Mouse (Mus musculus) cerebral cortex, adult 2 months (tissue): Measurements from ENCODE around the gene Sec16b.

Experiments
- WGBS: fragments of 180-500 bp; shearing (Covaris S2); methylation state at CpG from one replicate; pipeline ENCODE4 v1.1.7; 2018; 5-methylcytosine and 5-hydroxymethylcytosine counted together

Sec16b gene

DNA sequence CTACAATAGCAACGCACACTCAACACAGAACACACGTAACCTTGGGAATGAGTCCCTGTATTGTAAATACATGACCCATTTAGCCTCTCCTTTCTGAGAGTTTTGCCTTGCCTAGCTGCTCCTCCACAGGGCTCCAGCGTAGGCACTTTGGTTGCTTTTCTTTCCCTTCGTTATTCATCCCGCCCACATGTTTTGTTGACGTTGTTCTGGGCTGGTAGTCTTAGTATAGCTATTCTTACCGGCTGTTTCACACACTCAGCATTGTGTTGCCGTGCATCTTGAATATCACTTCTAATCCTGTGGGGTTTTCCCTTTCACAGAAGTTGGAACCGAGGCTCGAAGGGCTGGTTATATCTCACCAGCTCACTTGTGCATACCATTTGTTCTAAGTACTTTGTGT, 49.2 kb downstream of the Sec16b start:
- WGBS, result 46% methylated on average over 10 of the region's 10 CpGs

DNA sequence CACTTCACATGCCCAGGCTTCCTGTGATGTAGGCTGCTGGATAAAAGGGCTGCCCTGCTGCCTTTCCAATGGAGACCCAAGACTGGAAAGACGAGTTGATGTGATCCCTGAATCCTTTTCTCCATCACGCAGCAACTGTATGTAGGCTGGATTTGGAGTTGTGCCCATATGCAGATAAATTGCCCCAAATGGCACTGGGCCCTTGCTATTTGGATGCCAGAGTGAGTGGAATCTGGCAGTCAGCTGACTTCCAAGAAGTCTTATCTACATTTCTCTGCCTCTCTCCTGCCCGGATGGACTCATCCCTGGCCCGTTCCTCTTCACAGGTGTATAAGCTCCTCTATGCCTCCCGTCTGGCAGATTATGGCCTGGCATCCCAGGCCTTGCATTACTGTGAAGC, 49.9 kb downstream of the Sec16b start:
- WGBS, result 48% methylated on average over 5 of the region's 5 CpGs

DNA sequence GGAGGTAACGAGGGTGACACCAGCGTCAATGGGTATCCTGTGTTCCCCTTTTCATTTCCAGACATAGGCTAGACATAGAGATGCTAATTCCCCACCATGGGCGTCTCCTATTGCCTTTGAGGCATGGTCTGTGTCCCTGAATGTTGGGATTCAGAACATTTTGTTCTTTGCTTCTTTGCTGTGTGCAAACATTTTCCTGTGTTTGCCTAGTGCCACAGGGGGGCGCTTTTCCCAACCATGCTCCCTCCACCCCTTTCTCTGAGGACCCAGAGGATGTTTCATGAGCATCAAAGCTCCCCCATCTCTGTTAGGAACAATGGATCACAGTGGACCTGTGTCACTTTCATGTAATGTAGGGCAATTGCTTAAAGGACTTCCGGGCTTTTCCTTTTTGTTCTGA, 51.6 kb downstream of the Sec16b start:
- WGBS, result 70% methylated on average over 5 of the region's 5 CpGs

DNA sequence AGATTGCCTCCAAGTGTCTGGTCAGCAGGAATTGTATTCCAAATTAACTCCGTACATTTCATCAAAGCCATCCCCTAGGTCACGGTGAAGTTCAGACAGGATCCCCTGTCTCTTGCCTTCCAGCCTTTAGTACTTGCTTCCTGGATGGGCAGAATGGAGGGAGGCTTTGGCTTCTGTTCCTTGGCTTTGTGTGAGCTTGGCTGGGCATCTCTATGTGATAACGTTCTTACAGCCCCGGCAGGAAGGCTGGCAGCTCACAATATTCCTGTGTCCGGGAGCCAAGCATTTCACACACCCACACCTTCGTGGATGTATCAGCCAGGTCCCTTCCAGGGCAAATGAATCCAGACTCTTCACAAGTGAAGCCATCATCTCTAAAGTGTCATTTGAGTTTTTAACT, 53.5 kb downstream of the Sec16b start:
- WGBS, result 62% methylated on average over 6 of the region's 6 CpGs

DNA sequence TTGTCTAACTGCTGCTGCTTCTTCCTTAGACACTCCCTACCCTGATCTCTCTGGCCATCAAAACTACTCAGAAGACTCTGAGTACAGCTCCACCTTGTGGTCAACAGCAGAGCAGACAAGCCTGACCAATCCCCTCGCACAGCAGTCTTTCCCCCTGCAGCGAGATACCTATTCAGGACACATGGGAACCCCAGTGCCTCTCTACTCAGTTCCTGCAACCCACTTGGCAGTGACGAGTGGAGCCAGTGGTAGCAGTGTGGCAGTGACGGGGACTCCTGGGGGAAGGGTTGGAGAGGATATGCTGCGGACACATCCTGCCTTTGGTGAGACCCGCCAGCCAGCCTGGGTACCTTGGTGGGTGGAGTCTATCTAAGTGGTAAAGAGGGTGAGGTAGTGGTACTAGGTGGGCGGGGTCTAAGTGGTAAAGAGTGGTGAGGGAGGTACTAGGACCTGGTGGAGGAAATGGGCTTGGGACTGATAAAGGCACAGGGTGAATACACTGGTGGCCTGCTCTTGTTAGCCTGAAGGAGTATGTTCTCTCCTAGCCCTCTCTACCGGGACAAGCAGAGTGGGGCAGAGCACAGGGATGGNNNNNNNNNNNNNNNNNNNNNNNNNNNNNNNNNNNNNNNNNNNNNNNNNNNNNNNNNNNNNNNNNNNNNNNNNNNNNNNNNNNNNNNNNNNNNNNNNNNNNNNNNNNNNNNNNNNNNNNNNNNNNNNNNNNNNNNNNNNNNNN, 54.3 kb downstream of the Sec16b start:
- WGBS, result 40% methylated on average over 8 of the region's 8 CpGs

DNA sequence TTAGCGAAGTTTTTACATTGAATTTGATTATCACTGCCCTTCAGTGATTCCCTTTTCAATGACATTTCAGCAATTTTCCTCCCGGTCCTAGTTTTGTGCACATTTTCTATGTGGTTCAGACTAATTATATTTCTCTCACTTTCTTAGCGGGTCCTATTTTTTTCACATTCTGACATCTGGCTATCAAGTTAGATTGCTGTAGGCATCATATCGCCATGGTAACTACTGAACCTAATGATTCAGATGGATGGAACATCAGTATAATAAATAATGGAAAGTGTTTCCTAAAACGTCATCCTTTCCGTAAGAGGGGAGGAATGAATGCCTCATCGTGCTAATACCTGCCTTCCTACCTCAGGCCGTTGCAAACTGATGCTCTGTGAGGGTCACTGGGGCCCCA, 61.3 kb downstream of the Sec16b start:
- WGBS, result 80% methylated on average over 8 of the region's 8 CpGs

DNA sequence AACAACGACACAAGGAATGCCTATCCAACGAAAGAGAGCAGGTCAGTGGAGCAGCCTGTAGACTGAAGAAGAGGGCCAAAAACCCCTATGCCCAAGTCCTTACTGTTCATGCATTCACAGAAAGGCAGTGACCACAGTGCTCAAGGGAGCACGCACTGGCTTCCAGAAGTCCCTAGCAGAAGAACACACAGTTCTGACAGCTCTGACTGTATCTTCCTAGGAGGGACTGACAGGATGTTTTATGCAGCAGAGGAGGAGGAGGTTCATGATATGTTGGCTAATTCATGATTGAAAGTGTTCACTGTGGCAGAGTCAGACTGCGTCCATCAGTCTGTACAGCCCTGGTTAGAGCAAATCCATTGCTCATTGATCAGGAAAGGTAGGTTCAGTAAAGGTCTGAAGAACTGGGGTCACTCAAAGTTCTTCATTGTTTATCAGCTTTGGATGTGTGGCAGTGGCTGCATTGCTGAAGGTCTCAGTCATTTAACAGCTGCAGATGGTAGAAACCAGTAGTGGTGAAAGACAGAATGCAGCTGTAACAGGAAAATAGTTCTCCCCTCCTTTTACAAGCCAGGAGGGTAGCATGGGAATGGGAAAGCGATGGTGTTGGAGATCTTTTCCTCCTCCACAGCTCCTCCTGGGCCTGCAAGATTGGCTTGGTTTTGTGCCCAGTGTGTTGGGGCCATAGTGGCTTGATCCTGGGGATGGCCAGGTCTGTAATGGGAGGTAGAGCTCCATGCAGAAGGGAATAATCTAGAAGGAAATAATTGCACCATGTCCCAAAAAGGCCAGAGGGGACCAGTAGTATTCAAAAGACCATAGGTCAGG, 62.9 kb downstream of the Sec16b start:
- 94% methylated on average over 5 of the region's 5 CpGs for WGBS

DNA sequence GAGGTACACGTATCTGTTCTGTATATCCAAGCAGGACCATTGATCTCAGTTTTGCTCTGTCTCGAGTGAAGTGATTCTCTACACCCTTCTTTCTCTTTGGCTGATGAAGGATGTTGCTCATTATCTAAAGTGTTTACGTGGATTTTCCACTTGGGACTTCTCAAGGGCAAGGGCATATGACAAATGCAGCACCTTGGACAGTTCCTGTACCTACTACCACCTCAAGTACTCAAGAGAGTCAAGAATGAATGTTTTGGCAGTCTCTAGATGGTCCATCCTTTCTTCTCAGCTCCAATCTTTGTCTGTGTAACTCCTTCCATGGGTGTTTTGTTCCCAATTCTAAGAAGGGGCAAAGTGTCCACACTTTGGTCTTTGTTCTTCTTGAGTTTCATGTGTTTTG, 68.8 kb downstream of the Sec16b start:
- WGBS, result 94% methylated on average over 3 of the region's 3 CpGs

DNA sequence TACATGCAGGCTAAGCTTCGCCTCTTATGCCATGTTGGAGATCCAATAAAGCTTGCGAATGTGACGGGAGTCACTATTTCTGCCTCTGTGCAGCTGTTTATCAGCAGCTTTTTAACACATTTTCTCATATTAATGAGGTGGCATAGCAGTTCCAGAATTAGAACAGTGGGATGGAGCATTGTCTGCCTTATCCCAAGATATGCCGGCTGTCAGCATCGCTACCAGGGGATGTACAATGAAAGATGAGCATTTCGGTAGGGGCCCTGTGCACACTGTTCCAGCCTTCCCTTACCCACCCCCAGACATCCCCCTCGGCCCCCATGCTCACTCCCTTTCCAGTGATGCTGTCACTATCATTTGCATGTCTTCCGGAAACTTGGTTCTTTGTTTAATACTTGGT, 71.8 kb downstream of the Sec16b start:
- WGBS, result 78% methylated on average over 8 of the region's 8 CpGs

DNA sequence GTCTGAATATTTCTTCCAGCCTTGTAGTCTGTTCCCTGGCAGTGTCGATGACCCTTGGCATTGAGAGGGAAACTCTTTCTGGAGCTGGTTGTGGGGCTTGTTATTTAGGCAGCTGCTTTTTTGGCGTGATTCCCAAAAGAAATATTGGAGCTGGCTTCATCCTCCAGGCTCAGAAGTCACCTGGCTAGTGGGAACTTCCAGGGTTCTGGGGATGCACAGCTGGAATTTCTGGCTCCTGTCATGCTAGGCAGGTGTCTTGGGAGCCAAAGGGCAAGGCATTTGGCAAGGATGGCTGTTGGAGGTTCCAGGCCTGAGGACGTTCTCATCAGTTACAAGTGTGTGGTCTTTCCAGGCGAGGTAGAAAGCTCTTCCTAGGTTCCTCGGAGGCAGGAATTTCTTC, 80.0 kb downstream of the Sec16b start:
- WGBS, result 70% methylated on average over 5 of the region's 5 CpGs

DNA sequence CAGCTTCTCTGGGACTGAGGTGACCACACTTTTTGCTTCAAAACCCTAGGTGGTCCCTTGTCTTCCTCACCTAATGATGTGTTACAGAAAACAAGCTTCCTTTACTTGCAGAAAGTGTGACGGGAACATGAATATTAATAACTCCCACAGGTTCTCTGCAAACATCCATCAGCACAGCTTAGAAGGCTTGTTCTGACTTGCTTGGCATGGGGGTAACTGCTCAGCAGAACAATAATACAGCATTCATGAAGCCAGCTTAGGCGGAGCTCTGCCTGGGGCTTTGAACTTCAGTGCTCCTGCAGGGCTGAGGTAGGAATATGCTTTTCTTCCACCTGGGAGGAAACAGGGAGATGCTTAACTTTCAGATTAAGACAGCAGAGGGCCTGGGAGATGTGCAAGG, 85.5 kb downstream of the Sec16b start:
- WGBS, result 60% methylated on average over 2 of the region's 2 CpGs

DNA sequence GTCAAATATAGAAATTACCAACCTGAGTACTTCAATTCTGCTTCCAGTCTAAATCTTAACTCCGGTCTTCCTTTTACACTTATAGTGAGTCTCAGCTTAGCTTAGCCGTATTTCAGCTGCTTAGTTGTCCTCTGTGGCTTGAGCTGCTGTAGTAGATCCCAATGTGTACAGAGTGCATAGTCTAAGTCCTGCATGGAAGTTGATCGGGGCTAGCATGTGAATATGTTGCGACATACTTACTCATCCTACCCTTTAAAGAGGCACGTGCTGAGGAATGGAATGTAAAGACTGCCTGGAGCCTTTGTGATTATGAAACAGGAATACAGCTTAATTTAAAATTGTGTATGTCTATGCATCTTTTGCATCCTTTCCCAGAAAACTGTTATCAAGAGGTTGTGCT, 88.0 kb downstream of the Sec16b start:
- WGBS, result 84% methylated on average over 5 of the region's 5 CpGs

DNA sequence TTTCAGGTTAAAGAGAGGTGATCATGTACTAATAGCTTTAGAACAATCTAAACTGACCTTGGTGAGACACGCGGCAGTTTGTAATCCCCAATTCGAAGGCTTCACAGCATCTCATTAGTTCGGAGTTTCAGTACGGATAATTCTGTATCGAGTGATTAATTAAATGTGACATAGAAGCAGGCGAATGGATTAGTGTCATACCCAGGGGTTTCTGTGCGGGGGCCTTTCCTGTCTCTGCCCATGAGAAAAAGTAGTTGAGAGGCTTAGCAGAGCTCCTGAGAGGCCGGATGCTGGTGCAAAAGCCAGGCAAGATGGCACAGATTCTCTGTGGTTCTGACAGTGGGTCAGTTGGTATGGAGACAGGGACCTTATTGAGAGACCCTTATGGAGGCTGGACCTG, 88.6 kb downstream of the Sec16b start:
- WGBS, result 79% methylated on average over 9 of the region's 9 CpGs

DNA sequence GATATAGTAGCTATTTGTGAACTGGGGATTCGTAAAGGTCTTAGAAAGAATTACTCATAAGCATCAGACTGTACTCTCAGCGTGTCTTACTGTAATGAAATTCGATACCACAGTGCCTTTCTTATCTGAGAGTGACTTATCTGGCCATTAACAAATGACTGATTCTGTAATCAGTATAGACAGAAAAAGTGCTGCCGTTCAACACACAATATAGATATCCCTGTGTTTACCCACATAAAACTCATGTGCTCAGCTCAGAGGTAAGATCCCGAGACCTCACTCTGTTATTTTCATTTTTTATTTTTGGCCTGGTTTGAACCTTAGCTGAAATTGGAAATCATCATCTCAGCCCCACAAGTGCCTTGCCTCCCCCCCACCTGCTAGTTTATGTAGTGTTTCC, 98.0 kb downstream of the Sec16b start:
- WGBS, result 65% methylated on average over 5 of the region's 5 CpGs
